Mouse (Mus musculus): ENCODE measurements around the gene Scgb3a1.

Gene Scgb3a1

DNA sequence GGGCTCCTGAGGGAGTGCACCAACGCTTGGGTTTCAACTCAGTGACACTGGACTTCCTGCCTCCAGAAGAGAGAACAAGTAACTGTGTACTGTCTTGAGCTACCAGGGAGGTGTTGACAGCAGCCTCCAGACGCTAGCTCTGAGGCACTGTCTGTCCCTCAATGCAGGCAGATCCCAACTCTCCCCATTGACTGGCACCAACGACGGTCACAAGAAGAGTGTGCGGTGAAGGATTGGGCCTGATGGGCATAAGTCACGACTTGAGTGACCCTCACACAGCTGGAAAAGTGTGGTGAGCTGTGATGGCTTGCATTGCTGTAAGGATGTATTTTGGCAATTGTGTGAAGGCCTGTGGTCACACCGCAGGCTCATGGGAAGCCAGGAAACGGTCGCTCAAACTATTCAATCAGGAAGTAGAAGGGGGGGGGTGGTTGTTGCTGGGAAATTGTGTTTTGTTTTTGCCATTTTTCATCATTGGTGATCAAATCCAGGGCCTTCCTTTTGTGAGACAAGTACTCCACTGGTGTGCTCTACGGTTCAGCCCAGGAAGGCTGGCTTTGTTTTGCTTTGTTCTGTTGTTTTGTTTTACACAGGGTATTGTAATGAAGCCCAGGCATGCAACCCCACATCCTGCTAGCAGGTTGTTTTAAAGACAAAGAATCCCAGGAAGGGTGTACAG, 4.5 kb upstream of the Scgb3a1 start:
- DNase-seq (ENCODE audit: low read depth, low spot score): peak; percentile 10

DNA sequence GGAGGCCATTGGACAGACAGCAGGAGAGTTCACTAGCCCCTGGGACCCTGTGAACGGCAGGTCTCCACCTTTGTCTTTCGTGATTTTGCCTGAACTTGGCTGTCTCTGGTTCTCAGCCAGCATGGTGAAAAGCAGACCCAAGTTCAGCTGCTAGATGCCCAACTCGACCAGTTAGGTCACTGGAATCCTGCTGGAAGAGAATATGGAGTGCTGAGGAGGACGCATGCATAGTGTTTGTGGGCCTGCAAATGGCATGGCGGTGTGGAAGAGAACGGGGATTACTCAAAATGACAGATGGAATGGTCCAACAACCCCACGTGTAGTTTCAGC, 4.0 kb upstream of the Scgb3a1 start:
- no peak for DNase-seq (ENCODE audit: low read depth, low spot score)

DNA sequence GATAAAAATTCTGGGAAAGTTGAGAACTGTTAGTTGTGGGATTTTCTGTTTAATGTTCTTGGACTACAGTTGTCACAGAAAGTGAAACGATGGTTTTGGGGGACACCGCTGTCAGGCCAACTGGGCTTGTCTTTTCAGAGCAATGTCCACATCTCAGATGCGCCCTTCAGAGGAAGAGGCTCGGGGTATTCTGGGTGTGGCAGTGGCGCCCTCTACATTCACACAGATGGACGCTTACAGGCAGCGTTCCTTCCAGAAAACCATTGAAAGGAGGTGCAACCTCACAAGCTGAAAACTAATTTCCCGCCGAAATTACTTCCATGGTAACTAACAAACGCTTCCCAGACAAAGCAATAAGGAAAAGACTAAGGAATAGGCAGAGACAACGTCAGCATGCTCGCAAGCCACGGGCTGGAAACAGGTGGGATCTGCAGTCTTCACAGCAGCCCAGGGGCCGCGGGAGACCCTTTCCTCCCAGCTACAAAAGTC, 1.1 kb upstream of the Scgb3a1 start:
- DNase-seq (ENCODE audit: low read depth, low spot score): no peak

DNA sequence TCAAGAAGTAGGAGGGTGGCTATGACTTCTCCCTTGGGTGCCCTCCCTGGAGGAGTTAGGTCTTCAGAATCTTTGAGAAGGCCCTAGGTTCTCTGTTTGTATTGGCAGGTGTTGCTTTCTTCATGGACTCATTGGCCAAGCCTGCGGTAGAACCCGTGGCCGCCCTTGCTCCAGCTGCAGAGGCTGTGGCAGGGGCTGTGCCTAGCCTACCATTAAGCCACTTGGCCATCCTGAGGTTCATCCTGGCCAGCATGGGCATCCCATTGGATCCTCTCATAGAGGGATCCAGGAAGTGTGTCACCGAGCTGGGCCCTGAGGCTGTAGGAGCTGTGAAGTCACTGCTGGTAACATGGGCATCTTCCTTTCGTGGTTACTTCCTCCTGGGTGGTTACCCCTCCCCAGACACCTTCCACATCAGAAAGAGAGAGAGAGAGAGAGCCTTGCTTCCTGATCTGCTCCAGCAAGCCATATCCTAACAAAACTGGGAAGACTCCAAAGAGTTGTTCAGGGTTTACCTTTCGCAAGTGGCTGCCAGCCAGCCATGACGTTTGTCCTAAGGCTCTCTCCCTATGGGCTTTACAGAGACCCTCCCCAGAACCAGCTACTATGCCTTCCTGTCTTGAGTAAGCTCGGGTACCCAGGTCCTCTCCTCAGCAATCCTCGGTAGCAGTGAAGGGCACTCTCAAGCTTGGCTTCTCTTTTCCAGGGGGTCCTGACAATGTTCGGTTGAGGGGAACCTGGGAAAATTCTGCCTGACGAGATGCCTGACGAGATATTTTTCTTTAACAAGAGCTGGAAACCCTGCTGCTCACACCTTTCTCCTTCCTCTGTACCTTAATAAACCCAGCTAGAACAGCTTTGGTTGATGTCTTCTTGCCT, 1.1 kb downstream of the Scgb3a1 start:
- no peak for DNase-seq (ENCODE audit: low read depth, low spot score)

DNA sequence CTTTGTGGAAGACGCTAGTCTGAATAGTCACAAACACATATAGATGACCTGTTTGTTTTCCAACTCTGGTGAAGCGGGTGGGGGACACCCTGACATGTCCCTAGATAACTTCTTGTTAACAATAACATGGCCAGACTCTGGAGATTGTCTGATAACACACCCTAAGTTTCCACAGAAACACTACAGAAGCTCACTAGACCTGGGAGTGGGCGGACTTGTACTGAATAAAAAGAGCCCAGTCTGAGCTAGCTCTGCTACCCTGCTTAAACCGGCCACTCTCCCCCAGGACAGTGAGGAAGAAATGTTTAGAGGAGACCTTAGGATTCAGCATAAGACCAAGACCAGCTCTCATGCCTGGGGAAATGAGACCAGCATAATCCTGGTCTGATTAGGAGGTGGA, 2.1 kb downstream of the Scgb3a1 start:
- DNase-seq (ENCODE audit: low read depth, low spot score): no peak

DNA sequence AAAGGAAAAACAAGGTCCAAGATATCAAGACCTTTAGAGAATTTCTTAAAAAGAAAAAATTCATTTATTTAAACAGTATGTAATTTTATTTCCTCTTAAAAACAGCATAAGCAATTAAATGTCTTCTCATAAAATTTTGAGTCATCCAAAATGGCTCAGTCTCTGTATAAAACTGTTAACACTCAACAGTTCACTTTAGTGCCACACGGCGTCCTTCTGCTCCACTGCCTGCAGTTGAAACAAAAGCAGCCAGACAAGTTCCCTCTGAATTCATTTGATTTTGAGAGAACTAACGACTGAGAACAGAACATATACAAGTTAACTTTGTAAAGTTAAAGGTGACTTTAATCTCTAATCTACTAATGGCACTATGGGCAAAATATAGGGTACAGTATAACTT, 10.0 kb downstream of the Scgb3a1 start:
- DNase-seq (ENCODE audit: low read depth, low spot score): no peak

DNA sequence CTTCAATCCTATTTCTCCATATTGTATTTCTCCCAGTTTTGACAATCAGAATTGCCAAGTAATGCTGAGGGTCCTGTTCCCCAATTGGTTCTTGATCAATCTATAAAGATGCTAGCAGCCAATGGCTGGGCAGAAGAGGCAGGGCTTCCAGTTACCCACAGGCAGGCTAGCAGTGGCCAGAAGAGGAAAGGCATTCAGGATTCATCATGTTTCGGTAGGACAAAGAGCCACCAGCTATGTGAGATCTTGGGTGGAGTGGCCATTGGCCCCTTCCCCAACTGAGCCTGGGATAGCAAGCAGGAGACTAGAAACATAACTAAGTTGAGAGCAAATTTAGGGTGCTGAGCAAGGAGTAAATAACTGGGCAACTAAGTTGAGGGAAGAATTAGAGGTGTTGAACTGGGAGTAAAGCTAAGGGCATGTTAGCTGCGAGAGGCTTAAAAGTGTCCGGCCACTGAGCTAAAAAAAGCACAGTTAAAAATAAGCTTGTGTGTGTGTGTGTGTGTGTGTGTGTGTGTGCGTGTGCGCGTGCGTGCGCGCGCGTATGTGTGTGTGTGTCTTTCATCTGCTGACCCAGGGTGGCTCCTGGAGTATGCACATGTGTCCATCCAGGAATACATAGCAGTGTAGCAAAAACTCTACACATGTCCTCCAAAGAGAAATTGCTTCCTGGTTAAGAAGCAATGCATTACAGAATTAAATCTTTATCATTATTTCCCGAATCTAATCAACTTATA, 21.0 kb downstream of the Scgb3a1 start:
- DNase-seq (ENCODE audit: low read depth, low spot score): no peak

DNA sequence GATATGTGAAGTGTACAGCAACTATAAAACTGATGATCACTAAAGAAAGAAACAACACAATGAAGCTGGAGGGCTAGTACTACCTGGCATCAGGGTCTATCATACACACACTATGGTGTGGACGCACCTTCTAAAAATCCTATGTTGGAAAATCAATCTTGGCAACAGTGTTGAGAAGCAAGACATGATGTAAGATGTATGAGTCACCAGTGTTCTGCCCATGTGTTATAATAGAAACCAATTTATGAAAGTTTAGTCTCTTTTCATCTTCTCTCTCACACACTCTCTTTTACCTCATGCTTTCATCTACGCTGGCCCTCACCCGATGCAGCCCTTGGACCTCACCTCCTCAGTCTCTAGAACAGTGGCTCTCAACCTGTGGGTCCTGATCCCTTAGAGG, 31.6 kb downstream of the Scgb3a1 start:
- DNase-seq (ENCODE audit: low read depth, low spot score): peak; percentile 36

DNA sequence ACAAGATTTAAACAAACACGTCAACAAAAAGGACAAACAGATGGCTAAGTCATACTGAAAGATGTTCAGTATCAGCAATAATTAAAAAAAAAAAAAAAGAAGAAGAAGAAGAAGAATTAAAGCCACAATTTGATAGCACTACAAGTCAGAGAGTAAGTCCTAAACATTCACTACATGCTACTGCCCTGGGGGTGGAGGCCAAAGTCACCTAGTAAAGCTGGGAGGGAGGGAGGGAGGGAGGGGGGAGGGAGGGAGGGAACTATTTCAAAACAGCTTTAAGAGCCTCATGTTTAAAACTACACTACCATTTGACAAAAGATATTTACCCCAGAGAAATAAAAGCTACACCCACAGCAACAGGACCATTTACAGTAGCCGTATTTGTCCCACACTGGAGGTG, 32.3 kb downstream of the Scgb3a1 start:
- no peak for DNase-seq (ENCODE audit: low read depth, low spot score)

DNA sequence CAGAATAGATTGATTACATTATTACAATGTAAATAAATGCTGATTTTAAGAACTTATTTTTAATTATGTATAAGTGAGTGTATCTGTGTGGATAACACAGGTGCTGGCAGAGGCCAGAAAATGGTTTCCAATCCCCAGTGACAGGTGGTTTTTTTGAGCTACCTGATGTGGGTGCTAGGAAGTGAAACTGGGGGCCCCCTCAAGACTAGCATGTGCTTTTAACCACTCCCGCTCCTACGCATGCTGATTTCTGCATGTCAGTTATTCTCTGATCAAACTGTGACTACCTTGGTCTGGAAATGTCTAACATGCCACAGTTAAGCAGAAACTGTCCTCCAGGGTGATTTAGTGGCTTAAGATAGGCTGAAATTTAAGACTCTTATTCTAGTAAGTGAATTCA, 33.1 kb downstream of the Scgb3a1 start:
- DNase-seq (ENCODE audit: low read depth, low spot score): no peak

DNA sequence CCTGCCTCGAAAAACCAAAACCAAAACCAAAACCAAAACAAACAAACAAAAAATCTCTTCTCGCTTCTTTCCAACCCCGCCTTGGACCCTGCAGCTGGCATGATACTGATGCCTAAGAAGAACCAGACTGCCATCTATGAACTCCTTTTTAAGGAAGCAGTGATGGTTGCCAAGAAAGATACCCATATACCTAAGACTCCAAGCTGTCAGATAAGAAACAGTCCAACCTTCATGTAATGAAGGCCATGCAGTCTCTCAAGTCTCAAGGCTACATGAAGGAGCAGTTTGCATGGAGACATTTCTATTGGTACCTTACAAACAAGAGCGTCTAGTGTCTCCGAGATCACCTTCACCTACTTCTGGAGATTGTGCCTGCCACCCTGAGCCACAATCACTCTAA, 34.4 kb downstream of the Scgb3a1 start:
- no peak for DNase-seq (ENCODE audit: low read depth, low spot score)

DNA sequence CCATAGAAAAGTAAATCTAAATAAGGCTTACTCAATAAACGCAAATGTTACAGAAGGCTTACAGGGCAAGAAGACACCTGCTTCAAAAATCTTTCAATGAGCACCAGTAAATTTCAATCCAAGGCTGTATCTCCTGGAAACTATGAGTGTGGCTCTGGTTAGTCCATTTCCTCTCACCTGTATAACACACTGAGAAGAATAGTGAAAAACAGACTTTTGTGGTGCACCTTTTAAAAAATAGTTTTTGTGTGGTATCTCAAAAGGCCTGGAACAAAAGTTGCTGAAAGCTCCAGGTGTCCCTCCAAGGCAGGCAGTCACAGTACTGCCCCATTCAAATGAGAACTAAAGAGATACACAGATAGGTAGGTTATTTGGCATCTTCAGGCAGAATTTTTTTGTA, 35.7 kb downstream of the Scgb3a1 start:
- DNase-seq (ENCODE audit: low read depth, low spot score): no peak

DNA sequence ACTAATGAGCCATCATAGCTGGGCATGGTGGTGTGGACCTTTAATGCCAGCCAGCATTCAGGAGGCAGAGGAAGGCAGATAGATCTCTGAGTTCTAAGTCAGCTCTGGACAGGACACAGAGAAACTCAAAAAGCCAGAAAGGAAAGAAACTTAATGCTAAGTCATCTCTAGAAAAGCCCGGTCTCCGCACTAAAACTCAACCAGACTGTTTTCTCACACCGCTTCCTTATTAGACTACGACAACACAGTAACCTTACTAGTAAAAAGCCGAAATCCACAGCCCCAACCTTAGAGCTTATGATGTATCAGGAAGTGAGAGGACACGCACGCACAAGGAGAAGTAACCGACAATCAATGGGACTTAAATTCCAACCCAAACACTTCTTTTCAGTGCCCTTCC, 38.6 kb downstream of the Scgb3a1 start:
- DNase-seq (ENCODE audit: low read depth, low spot score): no peak

DNA sequence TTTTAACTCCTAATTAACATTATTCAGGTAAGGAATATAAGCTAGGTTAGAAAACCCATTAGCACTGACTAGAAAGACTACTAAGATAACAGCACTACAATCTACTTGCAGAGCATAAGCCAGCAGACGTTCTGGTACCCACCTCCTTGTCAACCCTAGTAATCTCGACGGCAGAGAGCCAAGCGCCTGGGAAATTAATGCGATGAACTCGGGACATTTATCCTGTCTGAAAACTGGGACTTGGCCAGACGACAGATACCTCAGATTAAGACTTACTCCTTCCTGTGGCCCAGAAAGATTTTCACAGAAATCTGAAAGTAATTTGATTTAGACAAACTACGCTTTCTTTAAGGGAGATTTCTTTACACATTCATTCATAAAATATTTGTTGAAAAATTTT, 41.4 kb downstream of the Scgb3a1 start:
- no peak for DNase-seq (ENCODE audit: low read depth, low spot score)

DNA sequence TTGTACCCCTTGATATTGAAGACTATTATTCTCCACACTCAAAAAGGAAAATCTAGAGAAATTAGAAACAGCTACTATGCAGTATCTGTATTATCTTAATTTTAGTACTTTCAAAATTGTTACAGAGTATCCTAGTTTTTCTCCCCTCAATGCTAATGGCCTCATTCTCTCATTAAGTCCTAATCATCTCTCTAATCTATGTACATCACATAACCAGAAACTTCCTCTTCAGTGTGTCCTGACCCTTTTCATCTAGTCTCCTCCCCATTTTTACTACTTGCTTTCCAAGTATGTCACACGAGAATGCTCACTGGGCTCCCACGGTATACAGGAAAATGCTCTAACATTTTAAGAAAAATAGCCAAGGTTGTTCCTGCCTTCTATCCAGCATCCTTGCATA, 44.4 kb downstream of the Scgb3a1 start:
- no peak for DNase-seq (ENCODE audit: low read depth, low spot score)

DNA sequence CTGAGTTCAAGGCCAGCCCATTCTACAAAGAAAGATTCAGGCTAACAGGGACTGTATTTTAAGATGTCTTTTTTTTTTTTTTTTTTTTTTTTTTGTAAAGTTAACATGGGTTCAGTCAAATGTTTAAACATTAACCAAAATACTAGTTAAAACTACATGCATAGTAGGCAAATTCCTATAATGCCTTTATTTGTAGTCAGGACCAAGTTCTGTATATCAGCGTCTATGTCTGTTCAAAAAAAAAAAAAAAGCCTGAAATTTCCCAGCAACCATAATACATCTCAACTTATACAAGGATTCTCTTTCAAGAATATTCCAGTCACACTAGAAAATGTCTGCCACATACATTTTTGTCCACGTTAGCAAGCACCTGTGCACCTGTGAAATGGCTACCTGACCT, 47.3 kb downstream of the Scgb3a1 start:
- DNase-seq (ENCODE audit: low read depth, low spot score): no peak

DNA sequence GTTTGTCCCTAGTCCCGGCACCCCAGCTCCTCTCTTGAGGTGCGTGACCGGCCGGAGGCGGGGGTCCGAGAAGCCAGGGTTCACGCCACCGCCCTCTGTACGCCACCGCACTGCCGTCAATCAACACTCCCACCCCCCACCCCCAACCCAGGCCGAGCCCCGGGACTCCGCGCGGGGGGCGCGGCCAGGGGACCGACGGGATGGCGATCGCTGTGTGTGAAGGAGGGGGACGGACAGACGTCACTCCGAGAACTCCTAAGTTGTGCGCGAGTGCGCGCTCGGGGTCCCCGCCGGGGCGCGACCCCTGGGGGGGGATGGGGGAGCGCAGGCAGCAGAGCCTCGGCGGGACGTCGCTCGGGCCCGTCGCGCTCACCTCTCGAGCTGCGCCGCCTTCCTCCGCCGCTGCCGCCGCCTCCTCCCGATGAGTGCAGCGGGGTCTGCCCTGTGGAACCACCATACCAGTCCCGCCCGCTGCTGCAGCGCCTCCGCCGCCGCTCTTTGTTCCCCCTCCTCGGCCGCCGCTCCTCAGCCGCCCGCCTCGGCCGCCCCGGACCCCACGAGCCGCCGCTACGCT, 48.7 kb downstream of the Scgb3a1 start:
- no peak for DNase-seq (ENCODE audit: low read depth, low spot score)

DNA sequence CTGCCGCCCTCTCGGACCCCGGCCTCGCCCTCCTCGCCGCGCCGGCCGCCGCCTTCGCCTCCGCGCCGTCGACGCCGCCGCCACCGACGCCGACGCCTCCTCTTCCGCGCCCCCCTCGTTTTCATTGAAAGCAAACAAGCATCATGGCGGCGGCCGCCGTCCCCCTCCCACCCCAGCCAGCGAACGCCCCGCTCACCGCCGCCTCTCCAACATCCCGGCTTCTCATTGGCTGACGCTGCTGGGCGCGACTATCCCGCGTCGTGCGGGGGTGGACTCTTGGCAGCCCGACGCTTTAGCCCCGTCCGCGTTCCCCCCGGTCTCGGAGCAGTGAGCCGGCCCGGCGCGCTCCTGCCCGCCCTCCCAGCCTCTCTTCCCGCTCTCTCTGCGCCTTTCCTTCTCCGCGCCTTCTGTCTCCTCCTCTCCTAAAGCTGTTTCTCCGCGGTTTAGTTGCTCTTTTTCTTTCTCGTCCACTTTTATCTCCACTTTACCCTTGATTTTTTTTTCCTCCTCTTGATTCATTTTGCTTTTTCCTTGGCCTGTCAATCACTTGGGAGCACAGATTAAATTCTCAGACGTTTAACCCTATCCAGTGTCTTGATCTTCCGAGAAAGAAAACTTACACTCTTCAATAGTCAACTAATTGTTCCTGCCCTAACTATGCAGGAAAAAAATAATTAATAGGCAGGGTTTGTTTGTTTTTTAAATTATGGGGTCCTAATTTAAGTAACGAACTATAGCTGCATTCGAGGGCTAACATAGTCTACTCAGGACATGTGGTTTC, 49.3 kb downstream of the Scgb3a1 start, which contains the start of gene Cnot6:
Gene Cnot6 (minus strand): TSS at position 169 of the 781 bp plus-strand sequence.
- peak; percentile 95 for DNase-seq (ENCODE audit: low read depth, low spot score)

DNA sequence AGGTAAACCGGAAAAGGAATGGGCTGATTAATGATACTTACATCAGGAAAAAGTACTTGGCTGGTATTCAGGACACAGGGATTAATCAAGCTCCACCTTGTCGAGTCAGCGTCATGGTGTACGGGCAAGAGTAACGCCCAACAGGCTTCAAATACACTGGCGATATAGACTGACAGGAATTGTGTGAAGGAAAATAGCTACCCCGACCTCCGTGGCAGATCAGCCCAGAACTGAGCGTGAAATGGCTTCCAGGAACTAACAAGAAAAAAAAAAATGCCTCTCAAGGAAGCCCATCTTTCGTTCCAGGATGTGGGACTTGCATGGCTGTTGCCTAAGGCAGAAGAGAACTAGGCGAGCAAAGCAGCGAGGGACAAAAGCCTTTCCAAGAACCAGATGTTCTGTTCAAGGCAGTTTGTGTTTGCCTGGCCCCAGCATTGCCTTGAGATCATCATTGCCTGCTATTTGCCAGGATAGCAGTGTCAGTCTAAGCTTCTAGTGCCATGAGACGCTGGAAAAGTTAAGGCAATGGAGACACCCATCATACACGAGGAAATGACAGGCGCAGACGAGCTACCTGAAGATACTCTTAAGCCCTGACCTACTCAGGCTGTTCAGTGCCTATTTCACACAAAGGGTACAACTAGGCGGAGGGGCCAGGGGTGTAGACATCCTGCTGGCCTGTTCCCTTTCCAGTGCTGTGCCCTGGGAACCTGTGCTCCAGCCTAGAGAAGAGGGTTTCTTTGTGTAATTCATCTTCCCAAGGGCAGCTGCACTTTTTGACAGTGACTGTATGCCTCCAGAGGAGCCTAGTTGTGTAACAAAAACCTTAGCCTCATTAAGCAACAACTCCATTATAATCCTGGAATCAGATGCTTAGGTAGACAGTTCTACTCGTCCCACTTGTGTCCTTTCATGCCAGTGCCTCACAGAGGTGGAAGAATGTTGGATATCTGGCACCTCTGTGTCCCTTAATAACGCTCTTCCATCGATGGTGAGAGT, 50.2 kb downstream of the Scgb3a1 start:
- peak; percentile 36 for DNase-seq (ENCODE audit: low read depth, low spot score)

Measured in 3T3-L1 (cell line).